Mouse (Mus musculus) ES-E14 (cell line): ENCODE results near the gene Ago1. TPM values are rescaled to one million over a fixed set of nuclear protein-coding genes. Genes with fewer than 3 reads are reported as not detected.

ENCODE experiments used
- DNase-seq: peaks from one replicate; pipeline ENCODE4 v3.0.0-alpha.2; 2013; ENCODE audit warnings: low read depth, low spot score
- H3K27ac ChIP-seq: 2 replicates; pipeline ENCODE4 v1.5.1; 2012; ENCODE audit warnings: low read depth, mild to moderate bottlenecking, low read length, moderate library complexity, mixed read lengths; ENCODE audit not compliant: poor library complexity, insufficient read depth, severe bottlenecking
- H3K36me3 ChIP-seq: 2 replicates; pipeline ENCODE4 v1.6.1; 2012; ENCODE audit warnings: mild to moderate bottlenecking, low read length, moderate library complexity, mixed read lengths; ENCODE audit not compliant: control insufficient read depth, poor library complexity, insufficient read depth, severe bottlenecking
- H3K4me1 ChIP-seq, 2 experiments: fragments of 150-350 bp in 1 of 2; sonication (generic) in 1 of 2; 2 replicates each; pipeline ENCODE4 v1.6.1; 2012; ENCODE audit warnings: low read length in 2 of 2, mild to moderate bottlenecking in 1 of 2, mixed read lengths in 1 of 2; ENCODE audit not compliant: control insufficient read depth in 2 of 2, insufficient read depth in 2 of 2, poor library complexity in 1 of 2
- H3K4me3 ChIP-seq, 2 experiments: fragments of 150-350 bp in 1 of 2; sonication (generic) in 1 of 2; 2 replicates each; pipeline ENCODE4 v1.5.1; 2012; ENCODE audit warnings: low read length in 2 of 2, low read depth in 1 of 2, mild to moderate bottlenecking in 1 of 2, mixed read lengths in 1 of 2; ENCODE audit not compliant: insufficient read depth in 1 of 2, poor library complexity in 1 of 2, severe bottlenecking in 1 of 2
- H3K9ac ChIP-seq: 2 replicates; pipeline ENCODE4 v1.6.1; 2012; ENCODE audit warnings: low read depth, mild to moderate bottlenecking, low read length, mixed read lengths; ENCODE audit not compliant: poor library complexity, insufficient read depth, severe bottlenecking
- H3K9me3 ChIP-seq: fragments of 150-350 bp; sonication (generic); 2 replicates; pipeline ENCODE4 v1.6.1; 2012; ENCODE audit warnings: low read depth, mild to moderate bottlenecking, low read length; ENCODE audit not compliant: control insufficient read depth, insufficient read depth
- CHD2 ChIP-seq: IDR thresholded peaks from 2 replicates; pipeline ENCODE4 v1.6.1; 2014; ENCODE audit warnings: mild to moderate bottlenecking, low read depth, low read length, inconsistent platforms
- HCFC1 ChIP-seq: IDR thresholded peaks from 2 replicates; pipeline ENCODE4 v1.6.1; 2012; ENCODE audit warnings: low read length, inconsistent platforms, borderline replicate concordance; ENCODE audit not compliant: insufficient read depth
- MAFK ChIP-seq: IDR thresholded peaks from 2 replicates; pipeline ENCODE4 v1.6.1; 2014; ENCODE audit warnings: mild to moderate bottlenecking, low read depth, low read length, inconsistent platforms; ENCODE audit not compliant: insufficient read depth
- ZC3H11A ChIP-seq: IDR thresholded peaks from 2 replicates; pipeline ENCODE4 v1.6.1; 2012; ENCODE audit warnings: low read depth, mild to moderate bottlenecking, inconsistent platforms, low read length, borderline replicate concordance
- ZNF384 ChIP-seq: IDR thresholded peaks from 2 replicates; pipeline ENCODE4 v1.6.1; 2012; ENCODE audit warnings: low read depth, low read length, inconsistent platforms
- in situ Hi-C, 2 experiments: fragments of 600-800 bp; cut with MboI; formaldehyde crosslinking; loops; one replicate each; pipeline ENCODE4 v1.15.1; 2025; ENCODE audit warnings: low sequenced_read_pairs in 2 of 2, inconsistent platforms in 1 of 2; ENCODE audit not compliant: unreplicated experiment in 2 of 2
- total RNA-seq: library from RNA; depleted of rRNA; stranded (reverse); fragments of 300-350 nt; gene quantifications from 2 replicates; pipeline ENCODE4 v1.2.3, GENCODE M21; 2012; rRNA removed

Ago1 gene
- total RNA-seq, 1 experiment: 15.8 TPM

GRCm38 (mm10) chr4:126423866-126424265, 44.5 kb downstream of the Ago1 start:
- Histone ChIP-seq H3K4me3 (no peak overlapping the region), H3K9ac (no peak overlapping the region), H3K4me1 (no peaks in the 10 kb centered on the region), H3K36me3 (no peaks in the 10 kb centered on the region), H3K27ac (no peak overlapping the region), H3K9me3 (no peaks in the 10 kb centered on the region)
- DNase-seq: no peak
- in situ Hi-C loops: no loop called here
- TF ChIP-seq HCFC1 (no peak), ZNF384 (no peak), CHD2 (no peak), ZC3H11A (no peak), MAFK (no peak)

GRCm38 (mm10) chr4:126415707-126416106, 52.7 kb downstream of the Ago1 start:
- Histone ChIP-seq H3K4me1 (no peaks in the 10 kb centered on the region), H3K9ac (no peak overlapping the region), H3K4me3 (no peak overlapping the region), H3K9me3 (no peaks in the 10 kb centered on the region), H3K27ac (no peak overlapping the region), H3K36me3 (no peaks in the 10 kb centered on the region)
- no peak for DNase-seq
- TF ChIP-seq ZC3H11A (no peak), CHD2 (no peak), MAFK (no peak), HCFC1 (no peak), ZNF384 (no peak)
- in situ Hi-C loops: no loop called here

- no peak for DNase-seq
- Histone ChIP-seq H3K9me3 (no peaks in the 10 kb centered on the region), H3K4me1 (no peaks in the 10 kb centered on the region), H3K4me3 (no peak overlapping the region), H3K27ac (no peak overlapping the region), H3K9ac (no peak overlapping the region), H3K36me3 (no peaks in the 10 kb centered on the region)
- in situ Hi-C loops: no loop called here
- TF ChIP-seq HCFC1 (no peak), CHD2 (no peak), ZNF384 (no peak), MAFK (no peak), ZC3H11A (no peak)
Measured at GRCm38 (mm10) chr4:126412526-126412925, 55.9 kb downstream of the Ago1 start.

Other genes starting within 250 kb of the Ago1 start
- gene Map7d1, start 212.2 kb downstream of the Ago1 start, total RNA-seq: 20.9 and 27.1 TPM in 2 replicates
- gene Trappc3, start 206.3 kb downstream of the Ago1 start, total RNA-seq: 54.8 and 54.9 TPM in 2 replicates
- 3.7 and 3.8 TPM in 2 replicates for gene Col8a2, start 181.8 kb downstream of the Ago1 start, total RNA-seq
- gene Adprhl2, start 146.9 kb downstream of the Ago1 start, total RNA-seq: 50.5 and 56.9 TPM in 2 replicates
- 1.7 and 2.9 TPM in 2 replicates for gene Tekt2, start 142.9 kb downstream of the Ago1 start, total RNA-seq
- gene Ago3, start 39.0 kb downstream of the Ago1 start, total RNA-seq: 17.6 and 17.8 TPM in 2 replicates
- gene Ago4, start 64.9 kb upstream of the Ago1 start, total RNA-seq: 0.16 and 0.18 TPM in 2 replicates
- 22.0 and 26.2 TPM in 2 replicates for gene Clspn, start 88.4 kb upstream of the Ago1 start, total RNA-seq
- gene 5730409E04Rik, start 141.2 kb upstream of the Ago1 start, total RNA-seq: 1.4 and 1.7 TPM in 2 replicates
- gene Psmb2, start 209.0 kb upstream of the Ago1 start, total RNA-seq: 140 and 200 TPM in 2 replicates